Mouse (Mus musculus) forebrain, embryonic 15.5 days (tissue): ENCODE measurements around the gene Inhbc. TPM values are rescaled to one million over a fixed set of nuclear protein-coding genes. Genes with fewer than 3 reads are reported as not detected.
A peak's percentile ranks its signal among the peaks of the same experiment; 100 is the strongest.

ENCODE experiments used
- ATAC-seq: fragments of 200-750 bp; cut with Nextera tagmentation; replicated peaks from 2 replicates; pipeline ENCODE4 v1.8.0; 2017; ENCODE audit warnings: mild to moderate bottlenecking, moderate TSS enrichment, moderate library complexity
- H3K27ac ChIP-seq: fragments of 300-500 bp; sonication (generic); replicated peaks from 2 replicates; pipeline ENCODE4 v1.5.1; 2015; ENCODE audit warnings: mild to moderate bottlenecking, inconsistent platforms
- H3K27me3 ChIP-seq: fragments of 300-500 bp; sonication (generic); 2 replicates; pipeline ENCODE4 v1.6.1; 2015; ENCODE audit warnings: inconsistent platforms
- H3K36me3 ChIP-seq: fragments of 300-500 bp; sonication (generic); 2 replicates; pipeline ENCODE4 v1.6.1; 2015; ENCODE audit warnings: mild to moderate bottlenecking, inconsistent platforms
- H3K4me1 ChIP-seq: fragments of 300-500 bp; sonication (generic); 2 replicates; pipeline ENCODE4 v1.6.1; 2015; ENCODE audit warnings: inconsistent platforms
- H3K4me2 ChIP-seq: fragments of 300-500 bp; sonication (generic); replicated peaks from 2 replicates; pipeline ENCODE4 v1.6.1; 2015; ENCODE audit warnings: mild to moderate bottlenecking, inconsistent platforms
- H3K4me3 ChIP-seq: fragments of 300-500 bp; sonication (generic); 2 replicates; pipeline ENCODE4 v1.5.1; 2015; ENCODE audit warnings: mild to moderate bottlenecking, inconsistent platforms
- H3K9ac ChIP-seq: fragments of 300-500 bp; sonication (generic); replicated peaks from 2 replicates; pipeline ENCODE4 v1.6.1; 2015; ENCODE audit warnings: mild to moderate bottlenecking, inconsistent platforms
- H3K9me3 ChIP-seq: fragments of 300-500 bp; sonication (generic); 2 replicates; pipeline ENCODE4 v1.6.1; 2016; ENCODE audit warnings: inconsistent platforms
- WGBS: fragments of 180-500 bp; shearing (Covaris S2); methylation state at CpG from one replicate; pipeline ENCODE4 v1.1.7; 2015; ENCODE audit warnings: mixed read lengths; 5-methylcytosine and 5-hydroxymethylcytosine counted together
- polyA plus RNA-seq: library from polyadenylated mRNA; unstranded; fragments of >200 nt; fragmentation: Nextera tagmentation; extraction: Ambion mirVana; gene quantifications from 2 replicates; pipeline ENCODE4 v1.2.1, GENCODE M21; 2015

Gene Inhbc
- polyA plus RNA-seq, result not detected in 2 replicates

GRCm38 (mm10) chr10:127369834-127370820, at the start of gene Inhbc:
Gene Inhbc, minus strand, starts transcription at chr10:127370431.
- H3K4me3 ChIP-seq, result no peak within 1 kb of the TSS
- no peak within 1 kb of the TSS for H3K27ac ChIP-seq
- no peak within 1 kb of the TSS for H3K4me2 ChIP-seq
- H3K9me3 ChIP-seq, result no peaks in the 10 kb centered on the region
- no peaks in the 10 kb centered on the region for H3K36me3 ChIP-seq
- H3K4me1 ChIP-seq, result 0 out of 2 replicates have a peak, but pooled peaks cover 3% of the 10 kb centered on the region
- no peak for ATAC-seq
- H3K27me3 ChIP-seq, result no peaks in the 10 kb centered on the region
- no peak within 1 kb of the TSS for H3K9ac ChIP-seq
- WGBS, result 79% methylated on average over 22 of the region's 22 CpGs

DNA sequence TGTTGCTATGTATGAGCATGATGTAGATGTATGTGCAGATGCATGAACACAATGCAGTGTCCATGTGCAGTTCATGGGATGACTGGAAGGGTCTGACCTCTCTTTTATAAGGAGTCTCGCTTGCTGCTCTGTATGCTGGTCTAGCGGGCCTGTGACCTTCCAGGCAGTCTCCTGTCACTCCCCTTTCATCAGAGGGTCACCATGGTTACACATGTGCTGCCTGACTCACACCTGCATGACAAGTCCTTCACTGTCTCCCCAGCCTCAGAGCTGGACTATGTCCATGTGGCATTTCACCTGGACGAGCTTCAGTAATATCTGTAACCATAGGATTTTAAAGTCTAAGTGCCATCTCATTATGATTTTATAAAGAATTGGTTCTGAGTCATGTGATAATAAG, 43.9 kb upstream of the Inhbc start:
- H3K27ac ChIP-seq, result no peak overlapping the region
- 73% methylated on average over 3 of the region's 3 CpGs for WGBS
- peaks cover 6% of the 10 kb centered on the region; the same call in 1 of the 2 replicates for H3K4me1 ChIP-seq
- no peaks in the 10 kb centered on the region for H3K36me3 ChIP-seq
- H3K27me3 ChIP-seq, result no peaks in the 10 kb centered on the region
- H3K9ac ChIP-seq, result no peak overlapping the region
- no peaks in the 10 kb centered on the region for H3K9me3 ChIP-seq
- H3K4me2 ChIP-seq, result no peak overlapping the region
- H3K4me3 ChIP-seq, result no peak overlapping the region
- no peak for ATAC-seq

DNA sequence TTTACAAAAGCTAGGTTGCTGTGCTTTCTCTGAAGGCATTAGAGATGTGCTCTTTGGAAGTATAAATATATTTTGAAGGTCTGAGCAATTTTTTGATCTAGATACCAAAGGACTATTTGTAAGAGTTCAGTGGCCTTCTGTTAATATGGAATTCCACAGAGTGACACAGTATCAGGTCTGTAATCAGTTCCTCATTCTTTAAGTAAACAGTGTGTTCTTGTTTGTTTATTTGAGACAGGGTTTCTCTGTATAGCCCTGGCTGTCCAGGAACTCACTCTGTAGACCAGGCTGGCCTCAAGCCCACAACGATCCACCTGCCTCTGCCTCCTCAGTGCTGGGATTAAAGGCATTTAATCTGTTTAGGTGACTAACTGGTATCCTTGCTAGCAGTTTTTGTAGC, 43.4 kb upstream of the Inhbc start:
- H3K4me1 ChIP-seq, result peaks cover 4% of the 10 kb centered on the region; the same call in 1 of the 2 replicates
- H3K27me3 ChIP-seq, result no peaks in the 10 kb centered on the region
- 80% methylated on average over 1 of the region's 1 CpGs for WGBS
- H3K9ac ChIP-seq, result no peak overlapping the region
- no peak overlapping the region for H3K27ac ChIP-seq
- H3K9me3 ChIP-seq, result no peaks in the 10 kb centered on the region
- no peaks in the 10 kb centered on the region for H3K36me3 ChIP-seq
- no peak for ATAC-seq
- H3K4me3 ChIP-seq, result no peak overlapping the region
- H3K4me2 ChIP-seq, result no peak overlapping the region

DNA sequence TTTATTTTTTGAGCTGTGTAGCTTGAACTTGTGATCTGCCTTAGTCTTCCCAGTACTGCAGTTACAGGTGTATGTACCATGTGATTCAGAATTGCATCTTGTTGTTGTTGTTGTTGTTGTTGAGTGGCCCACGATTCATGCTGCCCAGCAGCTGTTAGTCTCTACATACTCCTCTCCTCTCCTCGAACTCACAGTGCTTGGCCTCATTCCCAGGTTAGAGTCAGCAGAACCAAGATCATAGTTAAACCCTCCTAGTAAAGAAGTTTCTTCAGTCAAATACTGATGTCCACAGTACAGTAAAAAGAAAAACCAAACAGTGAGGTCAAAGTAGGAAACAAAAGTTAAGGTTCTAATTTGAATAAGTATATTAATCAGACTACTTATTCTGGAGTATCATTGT, 42.5 kb upstream of the Inhbc start:
- H3K9ac ChIP-seq, result no peak overlapping the region

GRCm38 (mm10) chr10:127412101-127412500, 41.9 kb upstream of the Inhbc start:
- Histone ChIP-seq H3K9ac (no peak overlapping the region), H3K27me3 (no peaks in the 10 kb centered on the region), H3K4me1 (peaks cover 4% of the 10 kb centered on the region; the same call in 1 of the 2 replicates), H3K36me3 (no peaks in the 10 kb centered on the region), H3K9me3 (no peaks in the 10 kb centered on the region), H3K4me3 (no peak overlapping the region), H3K4me2 (no peak overlapping the region), H3K27ac (no peak overlapping the region)
- ATAC-seq, result no peak
- WGBS, result 47% methylated on average over 5 of the region's 5 CpGs

More for the DNA sequence above, 42.5 kb upstream of the Inhbc start:
- Histone ChIP-seq H3K4me1 (peaks cover 4% of the 10 kb centered on the region; the same call in 1 of the 2 replicates), H3K4me2 (no peak overlapping the region), H3K9me3 (no peaks in the 10 kb centered on the region), H3K36me3 (no peaks in the 10 kb centered on the region), H3K27ac (no peak overlapping the region), H3K27me3 (no peaks in the 10 kb centered on the region), H3K4me3 (no peak overlapping the region)
- no peak for ATAC-seq
- 67% methylated on average over 2 of the region's 2 CpGs for WGBS

- WGBS, result 66% methylated on average over 4 of the region's 4 CpGs
- no peak overlapping the region for H3K4me2 ChIP-seq
Measured at GRCm38 (mm10) chr10:127407391-127407790, 37.2 kb upstream of the Inhbc start.

DNA sequence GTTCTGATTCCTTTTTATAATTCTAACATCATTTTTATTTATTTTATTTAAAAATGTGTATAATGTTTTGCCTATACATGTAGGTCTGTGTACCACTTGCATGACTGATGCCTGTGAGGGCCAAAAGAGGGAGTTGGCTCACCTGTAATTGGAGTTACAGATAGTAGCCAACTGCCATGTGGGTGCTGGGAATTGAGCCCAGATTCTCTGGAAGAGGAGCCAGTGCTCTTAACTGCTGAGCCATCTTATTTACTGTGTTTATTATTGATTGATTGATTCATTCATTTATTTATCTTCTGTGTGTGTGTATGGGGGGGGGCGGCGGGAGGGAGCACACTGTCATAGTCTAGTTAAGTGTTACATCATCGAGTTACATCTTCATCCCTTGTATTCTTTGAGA, 34.5 kb upstream of the Inhbc start:
- 96% methylated on average over 3 of the region's 3 CpGs for WGBS
- no peak for ATAC-seq
- Histone ChIP-seq H3K36me3 (peaks cover 27% of the 10 kb centered on the region), H3K4me1 (no peaks in the 10 kb centered on the region), H3K9ac (no peak overlapping the region), H3K27ac (no peak overlapping the region), H3K9me3 (no peaks in the 10 kb centered on the region), H3K4me3 (no peak overlapping the region), H3K4me2 (no peak overlapping the region), H3K27me3 (no peaks in the 10 kb centered on the region)

More at GRCm38 (mm10) chr10:127407391-127407790, 37.2 kb upstream of the Inhbc start:
- Histone ChIP-seq H3K4me3 (no peak overlapping the region), H3K27me3 (no peaks in the 10 kb centered on the region), H3K4me1 (peaks cover 4% of the 10 kb centered on the region; the same call in 1 of the 2 replicates), H3K27ac (no peak overlapping the region), H3K9me3 (no peaks in the 10 kb centered on the region), H3K9ac (no peak overlapping the region), H3K36me3 (0 out of 2 replicates have a peak, but pooled peaks cover 3% of the 10 kb centered on the region)
- ATAC-seq, result no peak

- WGBS, result 79% methylated on average over 6 of the region's 6 CpGs
Measured at GRCm38 (mm10) chr10:127391774-127392173, 21.5 kb upstream of the Inhbc start.

GRCm38 (mm10) chr10:127381743-127382134, 11.5 kb upstream of the Inhbc start:
- Histone ChIP-seq H3K4me1 (peaks cover 16% of the 10 kb centered on the region), H3K4me3 (peak overlapping the region; percentile 84), H3K9me3 (no peaks in the 10 kb centered on the region), H3K36me3 (no peaks in the 10 kb centered on the region), H3K27me3 (no peaks in the 10 kb centered on the region), H3K9ac (peak overlapping the region; percentile 78), H3K27ac (peak overlapping the region; percentile 92; the same call in 1 of the 2 replicates), H3K4me2 (peak overlapping the region; percentile 70)
- ATAC-seq, result no peak
- WGBS, result 55% methylated on average over 2 of the region's 2 CpGs

More at GRCm38 (mm10) chr10:127391774-127392173, 21.5 kb upstream of the Inhbc start:
- no peak overlapping the region for H3K4me2 ChIP-seq
- H3K4me3 ChIP-seq, result no peak overlapping the region
- H3K9ac ChIP-seq, result no peak overlapping the region
- no peak for ATAC-seq
- H3K9me3 ChIP-seq, result no peaks in the 10 kb centered on the region
- H3K27me3 ChIP-seq, result no peaks in the 10 kb centered on the region
- H3K27ac ChIP-seq, result no peak overlapping the region
- peaks cover 9% of the 10 kb centered on the region for H3K36me3 ChIP-seq
- no peaks in the 10 kb centered on the region for H3K4me1 ChIP-seq

DNA sequence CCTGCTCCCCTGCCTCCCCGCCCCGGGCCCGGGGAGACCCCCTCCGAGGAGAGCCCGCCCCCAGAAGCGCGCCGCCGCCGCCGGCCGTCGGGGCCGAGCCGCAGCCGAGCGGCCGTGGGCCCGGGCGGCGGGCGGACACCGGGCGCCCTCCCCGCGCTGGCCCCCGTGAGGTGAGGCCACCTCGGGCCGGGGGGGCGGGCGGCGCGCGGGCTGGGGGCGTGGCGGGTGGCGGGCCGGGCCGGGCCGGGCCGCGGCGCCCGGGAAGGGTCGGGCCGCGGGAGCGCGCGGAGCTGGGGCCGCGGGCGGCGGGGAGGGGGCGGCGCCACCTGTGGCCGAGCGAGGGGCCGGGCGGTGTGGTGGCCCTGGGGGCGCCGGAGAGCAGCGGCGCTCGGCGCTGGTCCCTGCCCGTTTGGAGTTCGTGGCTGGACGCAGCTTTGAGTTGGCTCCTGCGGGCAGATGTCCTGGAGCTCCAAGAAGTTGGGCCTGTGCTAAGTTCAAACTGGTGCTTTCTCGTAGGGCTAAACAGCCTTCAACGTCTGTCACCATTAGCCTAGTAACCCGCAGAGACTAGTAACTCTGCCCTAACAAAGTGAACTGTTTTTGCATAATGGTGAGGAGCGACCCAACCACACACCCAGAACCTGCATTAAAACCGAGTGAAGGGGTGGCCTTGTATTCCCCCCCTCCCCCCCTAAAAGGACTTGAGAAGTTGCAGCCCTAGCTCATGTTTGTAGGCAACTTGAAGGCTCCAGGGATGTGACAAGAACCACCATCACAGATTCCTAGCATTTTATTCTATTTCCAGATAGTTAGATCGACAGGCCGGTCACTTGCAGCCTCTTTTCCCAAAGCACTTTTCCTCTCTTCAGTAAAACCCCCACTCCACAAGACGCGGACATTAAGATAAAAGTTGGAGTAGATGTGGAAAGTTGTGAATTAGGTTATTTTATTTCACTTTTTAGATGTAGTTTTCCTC, 10.8 kb upstream of the Inhbc start:
- 2% methylated on average over 56 of the region's 79 CpGs for WGBS
- no peaks in the 10 kb centered on the region for H3K27me3 ChIP-seq
- no peaks in the 10 kb centered on the region for H3K36me3 ChIP-seq
- peaks cover 16% of the 10 kb centered on the region for H3K4me1 ChIP-seq
- peak overlapping the region; percentile 70 for H3K4me2 ChIP-seq
- ATAC-seq, result peak; percentile 66
- H3K27ac ChIP-seq, result peak overlapping the region; percentile 92
- H3K9me3 ChIP-seq, result no peaks in the 10 kb centered on the region
- peak overlapping the region; percentile 84 for H3K4me3 ChIP-seq
- H3K9ac ChIP-seq, result peak overlapping the region; percentile 78

GRCm38 (mm10) chr10:127380251-127380691, 10.0 kb upstream of the Inhbc start, which contains the start of gene R3hdm2:
Gene R3hdm2, plus strand, starts transcription at chr10:127380327.
- Histone ChIP-seq H3K36me3 (no peaks in the 10 kb centered on the region), H3K4me2 (peak within 1 kb of the TSS; percentile 70), H3K4me3 (peak within 1 kb of the TSS; percentile 84), H3K9me3 (no peaks in the 10 kb centered on the region), H3K27me3 (no peaks in the 10 kb centered on the region), H3K27ac (peak within 1 kb of the TSS; percentile 92), H3K9ac (peak within 1 kb of the TSS; percentile 78), H3K4me1 (peaks cover 16% of the 10 kb centered on the region)
- ATAC-seq, result peak; percentile 97
- WGBS, result 0% methylated on average over 24 of the region's 53 CpGs
